Mouse (Mus musculus): Measurements from ENCODE around the gene Gm26992. TPM values are rescaled to one million over a fixed set of nuclear protein-coding genes. Genes with fewer than 3 reads are reported as not detected.
A peak's percentile ranks its signal among the peaks of the same experiment; 100 is the strongest.

Gm26992 gene
- polyA plus RNA-seq, 1 experiment from 2014 or later = not detected

DNA sequence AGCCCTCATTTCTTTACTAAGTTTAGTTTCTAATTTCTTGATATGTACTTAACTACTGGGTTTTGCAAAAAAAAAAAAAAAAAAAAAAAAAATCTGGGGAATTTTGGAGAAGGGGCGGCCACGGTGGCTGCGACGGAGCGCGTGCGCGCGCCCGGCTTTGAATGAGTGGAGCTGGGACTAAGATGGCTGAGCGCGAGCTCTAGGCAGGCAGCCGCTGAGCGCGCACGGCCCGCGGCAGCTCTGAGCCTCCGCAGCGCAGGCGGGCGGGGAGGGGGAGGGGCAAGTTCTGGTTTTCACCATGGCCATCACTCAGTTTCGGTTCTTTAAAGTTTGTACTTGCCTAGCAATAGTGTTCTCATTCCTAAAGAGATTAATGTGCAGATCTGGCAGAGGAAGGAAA is 107.4 kb downstream of the Gm26992 start:
- Histone ChIP-seq H3K9me3 (no peaks in the 10 kb centered on the region), H3K27ac (no peak overlapping the region), H3K4me3 (no peak overlapping the region), H3K4me1 (peaks cover 8% of the 10 kb centered on the region), H3K27me3 (replicated peaks) (no peaks in the 10 kb centered on the region), H3K36me3 (no peaks in the 10 kb centered on the region), H3K9ac (no peak overlapping the region), H3K4me2 (replicated peaks) (peak overlapping the region; percentile 40)
- under 1% methylated on average over 20 of the region's 23 CpGs for WGBS
- ATAC-seq (ENCODE audit: low FRiP score, low read depth) = 0 out of 2 replicates have a peak, but pooled peaks have one; percentile 26

Other genes starting within 250 kb of the Gm26992 start
- gene Nap1l2, start 235.4 kb upstream of the Gm26992 start, polyA plus RNA-seq (2016; fragmentation: Nextera tagmentation; extraction: Ambion mirVana) = 45.8 and 52.3 TPM in 2 replicates
- gene Cdx4, start 100.6 kb upstream of the Gm26992 start, polyA plus RNA-seq (2016; fragmentation: Nextera tagmentation; extraction: Ambion mirVana) = not detected in 2 replicates
- 7.4 and 7.5 TPM in 2 replicates for gene Chic1, start 65.5 kb upstream of the Gm26992 start, polyA plus RNA-seq (2016; fragmentation: Nextera tagmentation; extraction: Ambion mirVana)
- gene Tsx, start 7.5 kb upstream of the Gm26992 start, polyA plus RNA-seq (2016; fragmentation: Nextera tagmentation; extraction: Ambion mirVana) = 0.26 and 0.49 TPM in 2 replicates
- not detected in 2 replicates for gene Zcchc13, start 208.6 kb downstream of the Gm26992 start, polyA plus RNA-seq (2016; fragmentation: Nextera tagmentation; extraction: Ambion mirVana)

Measured in neural tube, embryonic 12.5 days (tissue).